Mouse (Mus musculus) forebrain, embryonic 14.5 days (tissue): Measurements from ENCODE around the gene Epn2. TPM values are rescaled to one million over a fixed set of nuclear protein-coding genes. Genes with fewer than 3 reads are reported as not detected.

ENCODE experiments used
- ATAC-seq: fragments of 200-750 bp; cut with Nextera tagmentation; 2 replicates; pipeline ENCODE4 v1.8.0; 2017; ENCODE audit warnings: mild to moderate bottlenecking, moderate library complexity
- DNase-seq: peaks from one replicate; pipeline ENCODE4 v3.0.0-alpha.2; 2015; ENCODE audit warnings: low spot score
- H3K27ac ChIP-seq: fragments of 300-500 bp; sonication (generic); 2 replicates; pipeline ENCODE4 v1.5.1; 2014; ENCODE audit warnings: low read depth, mild to moderate bottlenecking, control low read depth, low read length, moderate library complexity
- H3K27me3 ChIP-seq: fragments of 300-500 bp; sonication (generic); replicated peaks from 2 replicates; pipeline ENCODE4 v1.6.1; 2014; ENCODE audit warnings: low read length, control low read depth, mixed read lengths; ENCODE audit not compliant: control insufficient read depth, insufficient read depth
- H3K36me3 ChIP-seq: fragments of 300-500 bp; sonication (generic); 2 replicates; pipeline ENCODE4 v1.6.1; 2014; ENCODE audit warnings: low read length, control low read depth; ENCODE audit not compliant: control insufficient read depth, insufficient read depth
- H3K4me1 ChIP-seq: fragments of 300-500 bp; sonication (generic); 2 replicates; pipeline ENCODE4 v1.6.1; 2014; ENCODE audit warnings: antibody characterized with exemption, low read length, control low read depth; ENCODE audit not compliant: control insufficient read depth, insufficient read depth
- H3K4me2 ChIP-seq: fragments of 300-500 bp; sonication (generic); 2 replicates; pipeline ENCODE4 v1.6.1; 2014; ENCODE audit warnings: mild to moderate bottlenecking, control low read depth, low read length
- H3K4me3 ChIP-seq: fragments of 300-500 bp; sonication (generic); 2 replicates; pipeline ENCODE4 v1.5.1; 2014; ENCODE audit warnings: low read depth, low read length, control low read depth
- H3K9ac ChIP-seq: fragments of 300-500 bp; sonication (generic); 2 replicates; pipeline ENCODE4 v1.6.1; 2014; ENCODE audit warnings: mild to moderate bottlenecking, low read length, control low read depth, moderate library complexity
- H3K9me3 ChIP-seq: fragments of 300-500 bp; sonication (generic); replicated peaks from 2 replicates; pipeline ENCODE4 v1.6.1; 2016; ENCODE audit warnings: low read length, control low read depth, mixed read lengths; ENCODE audit not compliant: control insufficient read depth
- WGBS: fragments of 180-500 bp; shearing (Covaris S2); extraction: QIAGEN DNeasy Blood & Tissue Kit; methylation state at CpG from one replicate; pipeline ENCODE4 v1.1.7; 2014; 5-methylcytosine and 5-hydroxymethylcytosine counted together
- polyA plus RNA-seq: library from polyadenylated mRNA; unstranded; fragments of >200 nt; fragmentation: Nextera tagmentation; extraction: Ambion mirVana; gene quantifications from 2 replicates; pipeline ENCODE4 v1.2.1, GENCODE M21; 2014

The Epn2 gene
- polyA plus RNA-seq, 1 experiment from 2014 or later: 54.3 TPM

GRCm38 (mm10) chr11:61495528-61495927 lies 84.0 kb downstream of the Epn2 start:
- Histone ChIP-seq H3K9ac (no peak overlapping the region), H3K27ac (no peak overlapping the region), H3K4me2 (no peak overlapping the region), H3K9me3 (no peaks in the 10 kb centered on the region), H3K27me3 (no peaks in the 10 kb centered on the region), H3K36me3 (peaks cover 22% of the 10 kb centered on the region), H3K4me1 (peaks cover 9% of the 10 kb centered on the region), H3K4me3 (no peak overlapping the region)
- DNase-seq: no peak
- no peak for ATAC-seq
- 91% methylated on average over 2 of the region's 2 CpGs for WGBS

GRCm38 (mm10) chr11:61494129-61494997 lies 85.1 kb downstream of the Epn2 start, which contains the start of gene Mapk7:
Mapk7 (minus strand) TSS chr11:61494406.
- peak within 1 kb of the TSS; percentile 74 for H3K4me2 ChIP-seq
- H3K9me3 ChIP-seq: no peaks in the 10 kb centered on the region
- peak; percentile 100 for DNase-seq
- H3K9ac ChIP-seq: peak within 1 kb of the TSS; percentile 95
- peak within 1 kb of the TSS; percentile 92 for H3K4me3 ChIP-seq
- H3K27ac ChIP-seq: peak within 1 kb of the TSS; percentile 92
- no peaks in the 10 kb centered on the region for H3K27me3 ChIP-seq
- under 1% methylated on average over 62 of the region's 62 CpGs for WGBS
- H3K4me1 ChIP-seq: peaks cover 9% of the 10 kb centered on the region
- H3K36me3 ChIP-seq: peaks cover 33% of the 10 kb centered on the region
- peak; percentile 97 for ATAC-seq

GRCm38 (mm10) chr11:61493525-61494128 lies 85.9 kb downstream of the Epn2 start:
- Histone ChIP-seq H3K9me3 (no peaks in the 10 kb centered on the region), H3K36me3 (peaks cover 41% of the 10 kb centered on the region), H3K9ac (peak overlapping the region; percentile 95), H3K4me2 (peak overlapping the region; percentile 74), H3K27ac (peak overlapping the region; percentile 92), H3K4me1 (peaks cover 9% of the 10 kb centered on the region), H3K27me3 (no peaks in the 10 kb centered on the region), H3K4me3 (peak overlapping the region; percentile 92)
- DNase-seq: peak; percentile 39
- WGBS: 1% methylated on average over 44 of the region's 50 CpGs
- peak; percentile 63 for ATAC-seq

GRCm38 (mm10) chr11:61492749-61493401 lies 86.6 kb downstream of the Epn2 start:
- peaks cover 13% of the 10 kb centered on the region for H3K4me1 ChIP-seq
- H3K36me3 ChIP-seq: peaks cover 48% of the 10 kb centered on the region
- H3K4me3 ChIP-seq: peak overlapping the region; percentile 92
- no peaks in the 10 kb centered on the region for H3K27me3 ChIP-seq
- H3K27ac ChIP-seq: no peak overlapping the region
- H3K4me2 ChIP-seq: peak overlapping the region; percentile 74
- peak overlapping the region; percentile 95 for H3K9ac ChIP-seq
- WGBS: 80% methylated on average over 12 of the region's 12 CpGs
- DNase-seq (no peak), ATAC-seq (no peak)
- H3K9me3 ChIP-seq: no peaks in the 10 kb centered on the region

- H3K36me3 ChIP-seq: peaks cover 54% of the 10 kb centered on the region
- no peaks in the 10 kb centered on the region for H3K9me3 ChIP-seq
- 88% methylated on average over 22 of the region's 22 CpGs for WGBS
These were observed 88.5 kb downstream of the Epn2 start for GRCm38 (mm10) chr11:61490944-61491520.

GRCm38 (mm10) chr11:61489874-61490273 lies 89.6 kb downstream of the Epn2 start:
- DNase-seq (no peak), ATAC-seq (no peak)
- Histone ChIP-seq H3K4me3 (no peak overlapping the region), H3K9ac (no peak overlapping the region; the same call in 1 of the 2 replicates), H3K9me3 (no peaks in the 10 kb centered on the region), H3K4me2 (no peak overlapping the region), H3K36me3 (peaks cover 54% of the 10 kb centered on the region), H3K27ac (no peak overlapping the region), H3K4me1 (peaks cover 35% of the 10 kb centered on the region), H3K27me3 (no peaks in the 10 kb centered on the region)
- WGBS: 91% methylated on average over 8 of the region's 8 CpGs

More at GRCm38 (mm10) chr11:61490944-61491520, 88.5 kb downstream of the Epn2 start:
- H3K27me3 ChIP-seq: no peaks in the 10 kb centered on the region
- peaks cover 24% of the 10 kb centered on the region for H3K4me1 ChIP-seq
- H3K9ac ChIP-seq: no peak overlapping the region
- no peak overlapping the region for H3K4me2 ChIP-seq
- no peak for ATAC-seq
- H3K4me3 ChIP-seq: no peak overlapping the region
- H3K27ac ChIP-seq: no peak overlapping the region
- DNase-seq: no peak

- Histone ChIP-seq H3K4me2 (no peak overlapping the region), H3K27me3 (no peaks in the 10 kb centered on the region), H3K4me1 (peaks cover 41% of the 10 kb centered on the region), H3K9me3 (no peaks in the 10 kb centered on the region), H3K36me3 (peaks cover 54% of the 10 kb centered on the region), H3K9ac (no peak overlapping the region), H3K4me3 (no peak overlapping the region), H3K27ac (no peak overlapping the region)
- ATAC-seq: no peak
- WGBS: 95% methylated on average over 2 of the region's 2 CpGs
- DNase-seq: no peak
These were observed 90.4 kb downstream of the Epn2 start for GRCm38 (mm10) chr11:61489085-61489484.

- Histone ChIP-seq H3K27ac (peak overlapping the region; percentile 68), H3K4me3 (no peak overlapping the region), H3K4me2 (no peak overlapping the region), H3K4me1 (peaks cover 43% of the 10 kb centered on the region), H3K27me3 (no peaks in the 10 kb centered on the region), H3K36me3 (peaks cover 54% of the 10 kb centered on the region), H3K9me3 (no peaks in the 10 kb centered on the region), H3K9ac (no peak overlapping the region)
- ATAC-seq: no peak
- WGBS: 84% methylated on average over 7 of the region's 7 CpGs
- DNase-seq: no peak
These were observed 91.6 kb downstream of the Epn2 start for GRCm38 (mm10) chr11:61487936-61488335.
